Mouse (Mus musculus) CH12.LX (cell line): ENCODE data around the gene Pde4d. TPM values are rescaled to one million over a fixed set of nuclear protein-coding genes. Genes with fewer than 3 reads are reported as not detected.

Experiments used
- DNase-seq: peaks from one replicate; pipeline ENCODE4 v3.0.0-alpha.2; 2013; ENCODE audit errors: extremely low read depth
- H3K27ac ChIP-seq: 2 replicates; pipeline ENCODE4 v1.5.1; 2012; ENCODE audit warnings: low read depth, mild to moderate bottlenecking, control low read depth, moderate library complexity; ENCODE audit not compliant: insufficient read depth
- H3K27me3 ChIP-seq: replicated peaks from 2 replicates; pipeline ENCODE3; 2012; ENCODE audit warnings: inconsistent platforms
- H3K36me3 ChIP-seq, 2 experiments: replicated peaks in 1 of 2; 2 replicates each; pipeline versions ENCODE3 to v1.6.1; 2012; ENCODE audit warnings: inconsistent platforms in 1 of 2, low read length in 1 of 2, mild to moderate bottlenecking in 1 of 2, mixed read lengths in 1 of 2, moderate library complexity in 1 of 2; ENCODE audit not compliant: control insufficient read depth in 1 of 2, insufficient read depth in 1 of 2
- H3K4me1 ChIP-seq, 2 experiments: 2 replicates each; pipeline ENCODE4 v1.6.1; 2012; ENCODE audit warnings: inconsistent platforms in 1 of 2, moderate library complexity in 1 of 2; ENCODE audit not compliant: insufficient read depth in 2 of 2, control insufficient read depth in 1 of 2
- H3K4me2 ChIP-seq: 2 replicates; pipeline ENCODE4 v1.6.1; 2012; ENCODE audit warnings: low read depth, mild to moderate bottlenecking, control low read depth; ENCODE audit not compliant: poor library complexity, insufficient read depth, severe bottlenecking
- H3K4me3 ChIP-seq, 3 experiments: fragments of 150-350 bp in 1 of 3; sonication (generic) in 1 of 3; replicated peaks in 1 of 3; 2 replicates each; pipeline versions ENCODE3 to v1.5.1; 2011 to 2012; ENCODE audit warnings: low read depth in 2 of 3, low read length in 2 of 3, mild to moderate bottlenecking in 2 of 3, moderate library complexity in 2 of 3, control low read depth in 1 of 3, improper control_type of control experiment in 1 of 3, inconsistent platforms in 1 of 3, mixed read lengths in 1 of 3; ENCODE audit not compliant: poor library complexity in 1 of 3
- H3K79me2 ChIP-seq: replicated peaks from 2 replicates; pipeline ENCODE4 v1.6.1; 2012; ENCODE audit warnings: mild to moderate bottlenecking, moderate library complexity; ENCODE audit not compliant: control insufficient read depth, poor library complexity, insufficient read depth, severe bottlenecking; ENCODE audit errors: extremely low read depth
- H3K9ac ChIP-seq: 2 replicates; pipeline ENCODE4 v1.6.1; 2012; ENCODE audit warnings: low read depth, mild to moderate bottlenecking, control low read depth, moderate library complexity; ENCODE audit not compliant: insufficient read depth
- H3K9me3 ChIP-seq: replicated peaks from 2 replicates; pipeline ENCODE3; 2012; ENCODE audit warnings: low read length, inconsistent platforms, mixed read lengths
- CHD1 ChIP-seq: IDR thresholded peaks from 2 replicates; pipeline ENCODE4 v1.6.1; 2012; ENCODE audit warnings: low read depth, low read length, improper control_type of control experiment, inconsistent platforms
- CHD2 ChIP-seq: IDR thresholded peaks from 2 replicates; pipeline ENCODE4 v1.6.1; 2011; ENCODE audit warnings: low read length, improper control_type of control experiment
- CTCF ChIP-seq, 2 experiments: IDR thresholded peaks in 1 of 2; conservative IDR thresholded peaks in 1 of 2; 2 replicates each; pipeline ENCODE4 v1.5.1; 2011 to 2012; ENCODE audit warnings: low read depth in 2 of 2, low read length in 2 of 2, improper control_type of control experiment in 1 of 2, inconsistent platforms in 1 of 2, mild to moderate bottlenecking in 1 of 2, moderate library complexity in 1 of 2
- E2F4 ChIP-seq: IDR thresholded peaks from 2 replicates; pipeline ENCODE4 v1.6.1; 2011; ENCODE audit warnings: low read depth, low read length, improper control_type of control experiment; ENCODE audit not compliant: insufficient replicate concordance
- ELF1 ChIP-seq: IDR thresholded peaks from 2 replicates; pipeline ENCODE4 v1.6.1; 2014; ENCODE audit warnings: low read depth, mild to moderate bottlenecking, inconsistent platforms, low read length, improper control_type of control experiment
- ETS1 ChIP-seq: conservative IDR thresholded peaks from 2 replicates; pipeline ENCODE4 v1.6.1; 2012; ENCODE audit warnings: low read depth, mild to moderate bottlenecking, inconsistent platforms, low read length, improper control_type of control experiment, moderate library complexity
- IRF4 ChIP-seq: IDR thresholded peaks from 2 replicates; pipeline ENCODE4 v1.6.1; 2014; ENCODE audit warnings: low read depth, mild to moderate bottlenecking, inconsistent platforms, low read length, improper control_type of control experiment
- JUND ChIP-seq: conservative IDR thresholded peaks from 2 replicates; pipeline ENCODE4 v1.6.1; 2011; ENCODE audit warnings: low read depth, low read length, improper control_type of control experiment
- KAT2A ChIP-seq: IDR thresholded peaks from 2 replicates; pipeline ENCODE4 v1.6.1; 2012; ENCODE audit warnings: low read length, improper control_type of control experiment, inconsistent platforms; ENCODE audit not compliant: insufficient replicate concordance
- MAFK ChIP-seq: IDR thresholded peaks from 2 replicates; pipeline ENCODE4 v1.6.1; 2011; ENCODE audit warnings: low read length, improper control_type of control experiment; ENCODE audit not compliant: insufficient replicate concordance
- MAX ChIP-seq: IDR thresholded peaks from 2 replicates; pipeline ENCODE4 v1.6.1; 2011; ENCODE audit warnings: low read length, improper control_type of control experiment
- MAZ ChIP-seq: IDR thresholded peaks from 2 replicates; pipeline ENCODE4 v1.6.1; 2012; ENCODE audit warnings: low read depth, mild to moderate bottlenecking, inconsistent platforms, low read length, improper control_type of control experiment, moderate library complexity
- MEF2A ChIP-seq: IDR thresholded peaks from 2 replicates; pipeline ENCODE4 v1.6.1; 2014; ENCODE audit warnings: low read depth, mild to moderate bottlenecking, inconsistent platforms, low read length, improper control_type of control experiment, borderline replicate concordance
- MXI1 ChIP-seq: IDR thresholded peaks from 2 replicates; pipeline ENCODE4 v1.6.1; 2011; ENCODE audit warnings: mild to moderate bottlenecking, low read depth, low read length, improper control_type of control experiment
- NELFE ChIP-seq: IDR thresholded peaks from 2 replicates; pipeline ENCODE4 v1.6.1; 2011; ENCODE audit warnings: low read depth, low read length, improper control_type of control experiment
- POLR2A ChIP-seq: IDR thresholded peaks from 2 replicates; pipeline ENCODE4 v1.6.1; 2011; ENCODE audit warnings: low read depth, mild to moderate bottlenecking, improper control_type of control experiment, low read length
- RAD21 ChIP-seq: IDR thresholded peaks from 2 replicates; pipeline ENCODE4 v1.6.1; 2011; ENCODE audit warnings: low read depth, mild to moderate bottlenecking, low read length, improper control_type of control experiment, moderate library complexity
- SIN3A ChIP-seq: IDR thresholded peaks from 2 replicates; pipeline ENCODE4 v1.6.1; 2012; ENCODE audit warnings: low read length, improper control_type of control experiment, inconsistent platforms
- SMC3 ChIP-seq: IDR thresholded peaks from 2 replicates; pipeline ENCODE4 v1.6.1; 2011; ENCODE audit warnings: low read depth, low read length, improper control_type of control experiment
- TCF12 ChIP-seq: IDR thresholded peaks from 2 replicates; pipeline ENCODE4 v1.6.1; 2014; ENCODE audit warnings: low read depth, mild to moderate bottlenecking, inconsistent platforms, low read length, improper control_type of control experiment
- UBTF ChIP-seq: IDR thresholded peaks from 2 replicates; pipeline ENCODE4 v1.6.1; 2012; ENCODE audit warnings: low read depth, mild to moderate bottlenecking, inconsistent platforms, low read length, improper control_type of control experiment, moderate library complexity
- USF1 ChIP-seq: IDR thresholded peaks from 2 replicates; pipeline ENCODE4 v1.6.1; 2014; ENCODE audit warnings: low read depth, mild to moderate bottlenecking, inconsistent platforms, low read length, improper control_type of control experiment
- USF2 ChIP-seq: conservative IDR thresholded peaks from 2 replicates; pipeline ENCODE4 v1.6.1; 2011; ENCODE audit warnings: low read depth, low read length, improper control_type of control experiment
- dilution Hi-C: fragments of 300-500 bp; cut with MboI; formaldehyde crosslinking; loops from 2 replicates; pipeline ENCODE4 v1.14.3; 2020; ENCODE audit warnings: low sequenced_read_pairs; ENCODE audit not compliant: extremely low pct_unique_long_range_greater_than_20kb, extremely low pct_ligation_motif_present
- in situ Hi-C: fragments of 300-500 bp; cut with MboI; formaldehyde crosslinking; loops from 3 replicates; pipeline ENCODE4 v1.14.3; 2019; ENCODE audit warnings: low sequenced_read_pairs, low pct_ligation_motif_present, low pct_unique_long_range_greater_than_20kb, mixed read lengths
- polyA plus RNA-seq: library from polyadenylated mRNA; unstranded; fragments of >175 nt; gene quantifications from 2 replicates; pipeline ENCODE4 v1.2.1, GENCODE M21; 2012; ENCODE audit warnings: low read depth; ENCODE audit not compliant: insufficient read length
- total RNA-seq, 2 experiments: library from RNA; depleted of rRNA; stranded (reverse); fragments of 300-350 nt in 1 of 2; fragments of >200 nt in 1 of 2; gene quantifications; 2 replicates each; pipeline ENCODE4 v1.2.3; 2012 to 2014

The Pde4d gene
- total and polyA plus RNA-seq, 3 experiments = not detected

GRCm38 (mm10) chr13:108667077-108667476 lies 217.3 kb downstream of the Pde4d start:
- Histone ChIP-seq H3K9me3 (no peaks in the 10 kb centered on the region), H3K27me3 (no peaks in the 10 kb centered on the region), H3K9ac (no peak overlapping the region), H3K4me3 (no peak overlapping the region), H3K4me2 (no peak overlapping the region)
- dilution Hi-C loops = no loop called here
- DNase-seq = peak; percentile 38
- TF ChIP-seq ELF1 (no peak), CTCF (conservative IDR thresholded peaks at IDR 0.05 in 1 of 2, IDR thresholded peaks at IDR 0.05 in 1 of 2; ENCODE audit: low read depth in 2 of 2, low read length in 2 of 2) (no peak), USF1 (no peak), RAD21 (no peak), ETS1 (no peak), NELFE (no peak), UBTF (no peak), E2F4 (no peak), CHD1 (no peak), SMC3 (no peak), TCF12 (no peak), MXI1 (no peak), KAT2A (no peak), JUND (no peak), MAFK (no peak), CHD2 (no peak), MAZ (no peak)
- TF ChIP-seq, all 38 proteins: peak for 0
- no peak overlapping the region for H3K27ac ChIP-seq
- no peaks in the 10 kb centered on the region for H3K36me3 ChIP-seq
- in situ Hi-C loops = no loop called here
- H3K4me1 ChIP-seq = peaks cover 0 to 4% of the 10 kb centered on the region in 2 experiments; a peak in 2 of 4 replicates
- no peaks in the 10 kb centered on the region for H3K79me2 ChIP-seq

- Histone ChIP-seq H3K36me3 (no peaks in the 10 kb centered on the region), H3K4me1 (no peaks in the 10 kb centered on the region), H3K4me2 (no peak overlapping the region), H3K27ac (no peak overlapping the region), H3K9ac (no peak overlapping the region), H3K9me3 (no peaks in the 10 kb centered on the region), H3K27me3 (no peaks in the 10 kb centered on the region), H3K4me3 (no peak overlapping the region), H3K79me2 (no peaks in the 10 kb centered on the region)
- in situ Hi-C loops (no loop called here), dilution Hi-C loops (no loop called here)
- no peak for DNase-seq
- no peak for TF ChIP-seq IRF4
- TF ChIP-seq POLR2A = no peak
- no peak for TF ChIP-seq USF2
- TF ChIP-seq SIN3A = no peak
- TF ChIP-seq CTCF (conservative IDR thresholded peaks at IDR 0.05 in 1 of 2, IDR thresholded peaks at IDR 0.05 in 1 of 2; ENCODE audit: low read depth in 2 of 2, low read length in 2 of 2) = no peak
- TF ChIP-seq MAX = no peak
- TF ChIP-seq MEF2A = no peak
Observed at GRCm38 (mm10) chr13:108677056-108677455, 227.3 kb downstream of the Pde4d start.
